Mouse (Mus musculus) frontal cortex, adult 2 months (tissue): ENCODE results near the gene 4931406P16Rik. TPM values are rescaled to one million over a fixed set of nuclear protein-coding genes. Genes with fewer than 3 reads are reported as not detected.
"Not testable (repeated sequence)": the region's sequence is repeated elsewhere in the genome, so short reads cannot be mapped to it uniquely, and the experiment has no call there.

ENCODE experiments used
- DNase-seq, 2 experiments: peaks; one replicate each; pipeline ENCODE4 v3.0.0; 2022; ENCODE audit warnings: low spot score in 1 of 2; ENCODE audit errors: extremely low spot score in 1 of 2
- polyA plus RNA-seq: library from polyadenylated mRNA; depleted of rRNA; stranded (reverse); fragments of >200 nt; gene quantifications from 2 replicates; pipeline ENCODE4 v1.2.3, GENCODE M21; 2012; rRNA removed

4931406P16Rik gene
- 26.9 and 32.3 TPM in 2 replicates for polyA plus RNA-seq

- peak; percentile 35 to 81 for DNase-seq
These were observed at the start of gene 4931406P16Rik for GRCm38 (mm10) chr7:34313443-34313875. 4931406P16Rik (minus strand) TSS chr7:34313551.

GRCm38 (mm10) chr7:34355629-34356028 lies 42.3 kb upstream of the 4931406P16Rik start:
- DNase-seq, result peak in 1 of 2 experiments; percentile 49

GRCm38 (mm10) chr7:34351997-34352396 lies 38.6 kb upstream of the 4931406P16Rik start:
- DNase-seq, result peak in 1 of 2 experiments; percentile 16

- no peak for DNase-seq
These were observed 36.8 kb upstream of the 4931406P16Rik start for GRCm38 (mm10) chr7:34350166-34350565.

GRCm38 (mm10) chr7:34348011-34348410 lies 34.7 kb upstream of the 4931406P16Rik start:
- peak in 1 of 2 experiments; percentile 50 for DNase-seq

GRCm38 (mm10) chr7:34347041-34347440 lies 33.7 kb upstream of the 4931406P16Rik start:
- no peak for DNase-seq

GRCm38 (mm10) chr7:34346505-34346904 lies 33.2 kb upstream of the 4931406P16Rik start:
- no peak for DNase-seq

- DNase-seq, result peak in 1 of 2 experiments; percentile 66
These were observed 28.9 kb upstream of the 4931406P16Rik start for GRCm38 (mm10) chr7:34342040-34342793.

- DNase-seq, result no peak
These were observed 27.5 kb upstream of the 4931406P16Rik start for GRCm38 (mm10) chr7:34340841-34341240.

GRCm38 (mm10) chr7:34339164-34339489 lies 25.8 kb upstream of the 4931406P16Rik start:
- DNase-seq, result no peak

GRCm38 (mm10) chr7:34338445-34339163 lies 25.3 kb upstream of the 4931406P16Rik start:
- DNase-seq, result no peak

GRCm38 (mm10) chr7:34337268-34337667 lies 23.9 kb upstream of the 4931406P16Rik start:
- DNase-seq, result no peak

GRCm38 (mm10) chr7:34336545-34336944 lies 23.2 kb upstream of the 4931406P16Rik start:
- DNase-seq, result not testable (repeated sequence)

- DNase-seq, result no peak
These were observed 14.1 kb upstream of the 4931406P16Rik start for GRCm38 (mm10) chr7:34327493-34327892.

GRCm38 (mm10) chr7:34324857-34325256 lies 11.5 kb upstream of the 4931406P16Rik start:
- DNase-seq, result no peak

- no peak for DNase-seq
These were observed 10.7 kb upstream of the 4931406P16Rik start for GRCm38 (mm10) chr7:34324005-34324404.

GRCm38 (mm10) chr7:34323351-34323750 lies 10.0 kb upstream of the 4931406P16Rik start:
- no peak for DNase-seq

- DNase-seq, result no peak
These were observed 8.6 kb upstream of the 4931406P16Rik start for GRCm38 (mm10) chr7:34321958-34322357.

GRCm38 (mm10) chr7:34321119-34321518 lies 7.8 kb upstream of the 4931406P16Rik start:
- DNase-seq, result no peak

- DNase-seq, result peak; percentile 53 to 57
These were observed 6.6 kb upstream of the 4931406P16Rik start for GRCm38 (mm10) chr7:34319957-34320356.

- no peak for DNase-seq
These were observed 5.8 kb upstream of the 4931406P16Rik start for GRCm38 (mm10) chr7:34319123-34319522.
